Mouse (Mus musculus) effector memory CD4-positive, alpha-beta T cell, adult 5 months (primary cell): Measurements from ENCODE around the gene Ifi206. TPM values are rescaled to one million over a fixed set of nuclear protein-coding genes. Genes with fewer than 3 reads are reported as not detected.

Experiments
- polyA plus RNA-seq: library from polyadenylated mRNA; unstranded; fragments of 100-300 nt; shearing (Covaris generic); gene quantifications from one replicate; pipeline ENCODE4 v1.2.1, GENCODE M21; 2017

Ifi206 gene
- 40.6 TPM for polyA plus RNA-seq

DNA sequence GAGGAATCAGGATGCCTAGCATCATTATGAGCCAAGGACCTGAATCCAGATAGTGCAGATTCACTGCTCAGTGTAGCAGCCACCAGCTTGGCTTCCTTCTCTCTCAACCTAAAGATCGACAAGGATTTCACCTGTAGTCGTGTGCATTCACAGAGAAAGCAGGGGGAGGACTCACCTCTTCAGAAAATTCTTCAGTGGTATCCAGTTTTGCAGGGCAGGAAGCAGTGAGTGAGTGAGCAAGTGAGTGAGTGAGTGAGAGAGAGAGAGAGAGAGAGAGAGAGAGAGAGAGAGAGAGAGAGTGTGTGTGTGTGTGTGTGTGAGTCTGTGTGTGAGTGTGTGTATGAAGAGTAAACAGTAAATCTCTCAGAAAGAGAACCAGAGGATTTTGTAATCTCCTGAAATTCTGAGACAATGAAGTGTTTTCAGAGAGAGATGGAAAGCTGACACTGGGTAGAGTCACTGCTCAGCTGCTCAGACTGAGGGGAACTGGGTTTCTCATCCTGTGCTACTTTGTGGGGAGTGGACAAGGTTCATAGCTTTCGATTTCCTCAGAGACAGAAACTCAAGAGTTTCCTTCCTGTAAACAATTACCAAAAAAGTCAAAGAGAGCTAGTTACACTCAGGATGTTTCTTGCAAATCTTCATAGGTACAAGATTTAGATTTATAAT, at the start of gene Ifi206:
TSS of gene Ifi206 (minus strand) at position 230 of the 669 bp plus-strand sequence.

DNA sequence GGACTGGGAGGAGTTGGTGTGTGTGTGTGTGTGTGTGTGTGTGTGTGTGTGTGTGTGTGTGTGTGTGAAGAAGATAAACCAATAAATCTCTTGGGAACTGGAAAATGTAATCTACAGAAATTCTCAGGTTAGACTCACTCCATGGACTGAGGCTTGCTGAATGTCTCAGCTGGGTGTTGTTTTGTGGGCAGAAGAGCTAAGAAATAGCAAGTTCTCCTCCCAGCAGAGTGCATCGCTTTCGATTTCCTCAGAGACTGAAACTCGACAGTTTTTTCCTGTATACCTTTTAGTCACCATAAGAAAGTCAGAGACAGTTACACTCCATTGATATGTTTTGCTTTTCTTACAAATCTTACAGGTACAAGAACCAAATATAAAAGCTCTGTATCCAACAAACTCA, 45.0 kb upstream of the Ifi206 start, which contains the start of gene Ifi214:
TSS of gene Ifi214 (minus strand) at position 167 of the 400 bp plus-strand sequence.

Other genes starting within 250 kb of the Ifi206 start
- not detected for gene Olfr418, start 225.0 kb downstream of the Ifi206 start, polyA plus RNA-seq
- gene Mptx2, start 213.3 kb downstream of the Ifi206 start, polyA plus RNA-seq, result not detected
- not detected for gene Ackr1, start 157.3 kb downstream of the Ifi206 start, polyA plus RNA-seq
- 58.3 TPM for gene Aim2, start 140.2 kb downstream of the Ifi206 start, polyA plus RNA-seq
- gene Cadm3, start 123.3 kb downstream of the Ifi206 start, polyA plus RNA-seq, result not detected
- gene Ifi214, start 44.9 kb upstream of the Ifi206 start, polyA plus RNA-seq, result 7.9 TPM
- 65.5 TPM for gene Ifi213, start 108.2 kb upstream of the Ifi206 start, polyA plus RNA-seq
- 57.2 TPM for gene Ifi209, start 139.9 kb upstream of the Ifi206 start, polyA plus RNA-seq
- 71.3 TPM for gene Ifi208, start 182.6 kb upstream of the Ifi206 start, polyA plus RNA-seq